ENCODE assay signal across 8 mouse cellular contexts in the genomic region with DNA sequence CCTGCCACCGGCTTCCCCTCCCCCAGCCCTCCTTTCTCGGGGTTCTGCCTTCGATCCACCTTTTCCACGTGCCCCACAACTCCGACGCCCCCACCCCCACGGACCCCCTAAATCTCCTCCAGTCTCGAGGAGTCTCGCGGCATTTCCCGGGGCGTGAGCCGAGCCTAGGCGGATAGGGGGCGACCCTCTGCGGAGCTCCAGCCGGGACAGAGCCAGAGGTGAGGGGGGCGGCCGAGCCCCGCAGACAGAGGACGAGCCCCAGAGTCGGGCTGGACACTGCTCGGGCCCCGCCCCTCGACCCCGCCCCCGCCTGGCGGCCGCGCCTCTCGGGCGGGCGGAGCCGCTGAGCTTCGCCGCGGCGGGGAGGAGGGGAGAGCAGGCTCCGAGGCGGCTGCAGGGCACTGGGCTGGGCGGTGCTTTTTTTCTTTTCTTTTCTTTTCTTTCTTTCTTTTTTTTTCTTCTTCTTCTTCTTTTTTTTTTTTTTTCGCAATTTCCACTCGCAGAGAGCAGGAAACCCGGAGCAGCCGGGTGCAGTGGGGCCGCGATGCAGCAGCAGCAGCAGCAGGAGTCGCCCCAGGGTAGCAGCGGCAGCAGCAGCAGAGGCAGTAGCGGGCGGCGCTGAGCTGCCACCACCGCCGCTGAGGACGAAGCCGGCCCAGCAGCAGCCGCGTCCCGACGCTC. TPM values are rescaled to one million over a fixed set of nuclear protein-coding genes. Genes with fewer than 3 reads are reported as not detected.
DNase-seq lines count a peak whose midpoint lies in the region; ATAC-seq lines count a peak whose summit lies in the region.

Gene Sh3kbp1 (plus strand): TSS at position 366 of the 681 bp plus-strand sequence.

- peak; percentile 86 for ATAC-seq in intestine, embryonic 14.5 days (replicated peaks; ENCODE audit: low FRiP score, low TSS enrichment, low read depth)
- peak; percentile 77 for ATAC-seq in megakaryocyte-erythroid progenitor cell, adult 5-6 weeks (replicated peaks; ENCODE audit: low FRiP score, low TSS enrichment, poor library complexity, severe bottlenecking)

- H3K4me1 ChIP-seq in intestine, embryonic 14.5 days (replicated peaks; ENCODE audit: control insufficient read depth, insufficient read depth, low read length), result no peaks in the 10 kb centered on the region

- H3K9me3 ChIP-seq in intestine, embryonic 14.5 days (ENCODE audit: control insufficient read depth, low read length), result no peaks in the 10 kb centered on the region

- intact Hi-C loops in gastrocnemius, postnatal 36 days (cut with DNase I), result loop anchor here (5.0 to 10.0 kb wide), 2 partner anchors 128 to 335 kb away; no protein-coding TSS in a partner anchor
- intact Hi-C loops in left cerebral cortex, postnatal 25 days (cut with DNase I), result loop anchor here (2.0 to 5.0 kb wide), 4 partner anchors 125 to 336 kb away; no protein-coding TSS in a partner anchor

- peaks cover 4% of the 10 kb centered on the region; the same call in 1 of the 2 replicates for H3K27me3 ChIP-seq in intestine, embryonic 14.5 days (replicated peaks; ENCODE audit: control insufficient read depth, insufficient read depth, low read length)

- DNase-seq in adrenal gland, adult 8-10 months, result peak; percentile 39
- DNase-seq in embryo, embryonic 11.5 days (ENCODE audit: low read depth, low spot score), result peak; percentile 37
- DNase-seq in gastrocnemius, postnatal 36 days, result peak; percentile 46 to 57
- DNase-seq in intestine, embryonic 14.5 days (ENCODE audit: low spot score), result peak; percentile 75
- peak; percentile 52 to 53 for DNase-seq in left cerebral cortex, postnatal 25 days (ENCODE audit: low spot score in 2 of 2)
- DNase-seq in right cerebral cortex, postnatal 36 days (ENCODE audit: low spot score in 2 of 2), result peak; percentile 12 to 27
- peak; percentile 57 for DNase-seq in yolk sac, embryonic 10.5 days (ENCODE audit: low spot score)

- peak within 1 kb of the TSS; percentile 59 for H3K4me2 ChIP-seq in intestine, embryonic 14.5 days (ENCODE audit: low read length)

- peak within 1 kb of the TSS; percentile 50 for H3K9ac ChIP-seq in intestine, embryonic 14.5 days (ENCODE audit: low read length)

- peak within 1 kb of the TSS; percentile 52 for H3K4me3 ChIP-seq in intestine, embryonic 14.5 days (ENCODE audit: low read depth, low read length)

- WGBS in intestine, embryonic 14.5 days, result 20% methylated on average over 53 of the region's 60 CpGs

- peak within 1 kb of the TSS; percentile 70 for H3K27ac ChIP-seq in intestine, embryonic 14.5 days (ENCODE audit: low read depth)

- no peaks in the 10 kb centered on the region for H3K36me3 ChIP-seq in intestine, embryonic 14.5 days (ENCODE audit: control insufficient read depth, insufficient read depth, low read length)

RNA-seq across cellular contexts. Expression of gene Sh3kbp1, which starts in this region (rescaled TPM):
- total RNA-seq in adrenal gland, adult 8-10 months (2022), result 10 to 100 TPM; 13.0 to 21.5 (median 19.5) TPM
- total RNA-seq in gastrocnemius, postnatal 36 days (2021), result 10 to 100 TPM; 22.9 to 26.4 TPM
- polyA plus RNA-seq in intestine, embryonic 14.5 days (2014; fragmentation: Nextera tagmentation; extraction: Ambion mirVana), result 38.7 and 44.2 TPM in 2 replicates
- total RNA-seq in left cerebral cortex, postnatal 25 days (2021), result 10 to 100 TPM; 54.7 to 63.5 TPM
- total RNA-seq in megakaryocyte-erythroid progenitor cell, adult 5-6 weeks (2014; fragmentation: Nextera tagmentation), result 49.9 and 52.4 TPM in 2 replicates
- total RNA-seq in megakaryocyte-erythroid progenitor cell, adult 5-6 weeks (2017), result 70.5 and 76.3 TPM in 2 replicates

Comparison
In these comparisons a context has a peak if more than half of its experiments do, and no peak if none do; other contexts are left out.
1. Peak in every context shown above with its lines: DNase-seq, ATAC-seq, H3K4me3 ChIP-seq and H3K27ac ChIP-seq.
2. DNase-seq: peak in every context shown above with its lines; median percentile 75 in intestine, embryonic 14.5 days; 57 in yolk sac, embryonic 10.5 days; 52 in left cerebral cortex, postnatal 25 days; 52 in gastrocnemius, postnatal 36 days; 39 in adrenal gland, adult 8-10 months; 37 in embryo, embryonic 11.5 days; 20 in right cerebral cortex, postnatal 36 days.